Mouse (Mus musculus): Measurements from ENCODE around the gene Tcaf2. TPM values are rescaled to one million over a fixed set of nuclear protein-coding genes. Genes with fewer than 3 reads are reported as not detected.

Gene Tcaf2
- polyA plus RNA-seq (2015; fragmentation: Nextera tagmentation; extraction: Ambion mirVana), result 2.6 TPM in 2 replicates

DNA sequence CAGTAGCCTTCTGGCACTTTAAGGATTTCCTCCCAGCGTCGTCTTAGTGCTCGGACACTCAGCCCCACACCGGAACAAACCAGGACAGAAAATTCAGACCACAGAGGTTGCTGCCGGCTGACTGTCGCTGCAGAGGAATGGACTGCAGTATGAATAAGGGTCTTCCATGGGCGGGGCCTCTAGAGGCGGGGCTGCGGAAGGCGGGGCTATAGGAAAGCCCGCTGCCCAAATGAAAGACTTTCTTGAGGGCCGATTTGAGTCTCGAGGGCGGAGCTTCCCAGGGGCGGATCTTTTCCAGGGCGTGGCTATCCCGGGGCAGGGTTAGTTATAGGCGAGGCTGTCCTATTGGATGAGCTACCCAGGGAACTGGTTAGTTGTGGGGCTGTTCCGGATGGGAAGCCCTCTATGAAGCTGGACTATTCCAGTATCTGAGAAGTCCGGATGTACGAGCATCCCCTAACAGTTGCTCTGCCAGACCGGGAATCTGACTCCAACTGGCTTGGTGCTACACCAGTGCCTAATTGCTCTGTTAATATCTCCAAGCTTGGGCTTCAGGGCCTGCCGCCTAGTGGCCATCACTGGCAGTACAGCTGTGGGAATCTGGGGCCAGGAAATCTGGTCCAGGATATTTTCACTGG is at the start of gene Tcaf2:
Tcaf2 (minus strand) TSS at position 343 of the 638 bp plus-strand sequence.

DNA sequence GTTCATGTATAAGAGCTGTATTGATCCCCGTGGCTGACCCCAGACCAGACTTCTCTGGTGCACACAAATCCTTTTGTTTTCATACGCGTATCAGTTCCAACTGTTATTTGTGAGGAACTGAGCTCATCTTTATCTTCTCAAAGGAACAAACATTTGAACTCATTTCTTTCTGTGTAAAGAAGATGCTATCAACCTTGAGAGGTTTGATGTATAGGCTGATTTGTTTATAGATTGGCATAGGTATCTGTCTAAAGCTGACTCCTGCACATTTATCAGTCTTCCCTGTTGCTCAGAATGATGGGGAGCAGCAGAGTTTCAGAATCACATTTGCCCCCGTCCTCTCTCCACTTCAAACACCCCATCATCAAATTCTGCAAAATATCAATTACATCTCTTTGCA is 47.5 kb downstream of the Tcaf2 start, which contains the start of gene Tcaf3:
Tcaf3 (minus strand) TSS at position 101 of the 400 bp plus-strand sequence.

Other genes starting within 250 kb of the Tcaf2 start
- gene Tas2r143, start 245.0 kb downstream of the Tcaf2 start, polyA plus RNA-seq (2015; fragmentation: Nextera tagmentation; extraction: Ambion mirVana), result not detected in 2 replicates
- not detected in 2 replicates for gene Tas2r135, start 239.8 kb downstream of the Tcaf2 start, polyA plus RNA-seq (2015; fragmentation: Nextera tagmentation; extraction: Ambion mirVana)
- gene Tas2r126, start 210.7 kb downstream of the Tcaf2 start, polyA plus RNA-seq (2015; fragmentation: Nextera tagmentation; extraction: Ambion mirVana), result not detected in 2 replicates
- not detected in 2 replicates for gene Olfr458, start 180.1 kb downstream of the Tcaf2 start, polyA plus RNA-seq (2015; fragmentation: Nextera tagmentation; extraction: Ambion mirVana)
- gene Olfr457, start 168.9 kb downstream of the Tcaf2 start, polyA plus RNA-seq (2015; fragmentation: Nextera tagmentation; extraction: Ambion mirVana), result not detected in 2 replicates
- gene Olfr456, start 158.0 kb downstream of the Tcaf2 start, polyA plus RNA-seq (2015; fragmentation: Nextera tagmentation; extraction: Ambion mirVana), result not detected in 2 replicates
- not detected in 2 replicates for gene Olfr455, start 97.7 kb downstream of the Tcaf2 start, polyA plus RNA-seq (2015; fragmentation: Nextera tagmentation; extraction: Ambion mirVana)
- gene Tcaf3, start 47.6 kb downstream of the Tcaf2 start, polyA plus RNA-seq (2015; fragmentation: Nextera tagmentation; extraction: Ambion mirVana), result not detected in 2 replicates
- gene Tcaf1, start 64.8 kb upstream of the Tcaf2 start, polyA plus RNA-seq (2015; fragmentation: Nextera tagmentation; extraction: Ambion mirVana), result 161 and 171 TPM in 2 replicates
- not detected in 2 replicates for gene Olfr453, start 94.1 kb upstream of the Tcaf2 start, polyA plus RNA-seq (2015; fragmentation: Nextera tagmentation; extraction: Ambion mirVana)
- not detected in 2 replicates for gene Olfr38, start 111.2 kb upstream of the Tcaf2 start, polyA plus RNA-seq (2015; fragmentation: Nextera tagmentation; extraction: Ambion mirVana)
- not detected in 2 replicates for gene Olfr452, start 139.8 kb upstream of the Tcaf2 start, polyA plus RNA-seq (2015; fragmentation: Nextera tagmentation; extraction: Ambion mirVana)
- gene Olfr450, start 166.7 kb upstream of the Tcaf2 start, polyA plus RNA-seq (2015; fragmentation: Nextera tagmentation; extraction: Ambion mirVana), result not detected in 2 replicates
- gene Olfr449, start 189.1 kb upstream of the Tcaf2 start, polyA plus RNA-seq (2015; fragmentation: Nextera tagmentation; extraction: Ambion mirVana), result not detected in 2 replicates
- gene Olfr448, start 245.2 kb upstream of the Tcaf2 start, polyA plus RNA-seq (2015; fragmentation: Nextera tagmentation; extraction: Ambion mirVana), result not detected in 2 replicates